Mouse (Mus musculus) neural tube, embryonic 11.5 days (tissue): ENCODE data around the gene Rbm14. TPM values are rescaled to one million over a fixed set of nuclear protein-coding genes. Genes with fewer than 3 reads are reported as not detected.
"Not testable (repeated sequence)": the region's sequence is repeated elsewhere in the genome, so short reads cannot be mapped to it uniquely, and the experiment has no call there.

Experiments
- ATAC-seq: fragments of 200-750 bp; cut with Nextera tagmentation; 2 replicates; pipeline ENCODE4 v1.8.0; 2017; ENCODE audit warnings: moderate number of reproducible peaks, mild to moderate bottlenecking, moderate TSS enrichment, moderate library complexity; ENCODE audit not compliant: insufficient read depth, low FRiP score, low TSS enrichment
- DNase-seq: peaks from one replicate; pipeline ENCODE4 v3.0.0-alpha.2; 2015; ENCODE audit warnings: low spot score
- H3K27ac ChIP-seq: fragments of 300-500 bp; sonication (generic); 2 replicates; pipeline ENCODE4 v1.5.1; 2014; ENCODE audit warnings: low read depth, mild to moderate bottlenecking, low read length
- H3K27me3 ChIP-seq: fragments of 300-500 bp; sonication (generic); 2 replicates; pipeline ENCODE4 v1.6.1; 2014; ENCODE audit warnings: mild to moderate bottlenecking, low read length, mixed read lengths; ENCODE audit not compliant: control insufficient read depth, insufficient read depth
- H3K36me3 ChIP-seq: fragments of 300-500 bp; sonication (generic); 2 replicates; pipeline ENCODE4 v1.6.1; 2014; ENCODE audit warnings: mild to moderate bottlenecking, low read length, moderate library complexity, mixed read lengths; ENCODE audit not compliant: control insufficient read depth, insufficient read depth
- H3K4me1 ChIP-seq: fragments of 300-500 bp; sonication (generic); 2 replicates; pipeline ENCODE4 v1.6.1; 2014; ENCODE audit warnings: low read length, mixed read lengths; ENCODE audit not compliant: control insufficient read depth, insufficient read depth
- H3K4me2 ChIP-seq: fragments of 300-500 bp; sonication (generic); 2 replicates; pipeline ENCODE4 v1.6.1; 2014; ENCODE audit warnings: low read depth, mild to moderate bottlenecking, moderate library complexity
- H3K4me3 ChIP-seq: fragments of 300-500 bp; sonication (generic); 2 replicates; pipeline ENCODE4 v1.5.1; 2014; ENCODE audit warnings: low read depth, low read length
- H3K9ac ChIP-seq: fragments of 300-500 bp; sonication (generic); 2 replicates; pipeline ENCODE4 v1.6.1; 2014; ENCODE audit warnings: mild to moderate bottlenecking, low read length
- H3K9me3 ChIP-seq: fragments of 300-500 bp; sonication (generic); 2 replicates; pipeline ENCODE4 v1.6.1; 2016; ENCODE audit warnings: low read length; ENCODE audit not compliant: control insufficient read depth
- WGBS: fragments of 180-500 bp; shearing (Covaris S2); extraction: QIAGEN DNeasy Blood & Tissue Kit; methylation state at CpG from one replicate; pipeline ENCODE4 v1.1.7; 2014; 5-methylcytosine and 5-hydroxymethylcytosine counted together
- polyA plus RNA-seq: library from polyadenylated mRNA; unstranded; fragments of >200 nt; fragmentation: Nextera tagmentation; extraction: Ambion mirVana; gene quantifications from 2 replicates; pipeline ENCODE4 v1.2.1, GENCODE M21; 2014

Rbm14 gene
- polyA plus RNA-seq, 1 experiment from 2014 or later: 116 TPM

- H3K4me2 ChIP-seq: no peak overlapping the region
- H3K4me1 ChIP-seq: no peaks in the 10 kb centered on the region
- 91% methylated on average over 2 of the region's 2 CpGs for WGBS
- H3K9ac ChIP-seq: no peak overlapping the region
- no peak overlapping the region for H3K27ac ChIP-seq
- no peaks in the 10 kb centered on the region for H3K9me3 ChIP-seq
- no peak overlapping the region for H3K4me3 ChIP-seq
- H3K27me3 ChIP-seq: no peaks in the 10 kb centered on the region
- H3K36me3 ChIP-seq: peaks cover 12% of the 10 kb centered on the region
- ATAC-seq (no peak), DNase-seq (no peak)
These were observed 28.5 kb downstream of the Rbm14 start for GRCm38 (mm10) chr19:4782891-4783290.

GRCm38 (mm10) chr19:4772785-4773184 is 38.6 kb downstream of the Rbm14 start:
- ATAC-seq (no peak), DNase-seq (no peak)
- WGBS: 84% methylated on average over 3 of the region's 3 CpGs
- Histone ChIP-seq H3K27me3 (no peaks in the 10 kb centered on the region), H3K4me1 (no peaks in the 10 kb centered on the region), H3K27ac (no peak overlapping the region), H3K4me3 (no peak overlapping the region), H3K4me2 (no peak overlapping the region), H3K36me3 (no peaks in the 10 kb centered on the region), H3K9ac (no peak overlapping the region), H3K9me3 (no peaks in the 10 kb centered on the region)

GRCm38 (mm10) chr19:4767507-4768148 is 43.8 kb downstream of the Rbm14 start:
- Histone ChIP-seq H3K9ac (no peak overlapping the region), H3K36me3 (peaks cover 10% of the 10 kb centered on the region), H3K4me1 (peaks cover 3% of the 10 kb centered on the region; the same call in 1 of the 2 replicates), H3K4me3 (no peak overlapping the region), H3K4me2 (no peak overlapping the region), H3K9me3 (no peaks in the 10 kb centered on the region), H3K27ac (no peak overlapping the region), H3K27me3 (no peaks in the 10 kb centered on the region)
- no peak for DNase-seq
- no peak for ATAC-seq
- WGBS: 88% methylated on average over 12 of the region's 12 CpGs

GRCm38 (mm10) chr19:4762876-4763275 is 48.6 kb downstream of the Rbm14 start:
- ATAC-seq (no peak), DNase-seq (no peak)
- Histone ChIP-seq H3K4me3 (no peak overlapping the region), H3K27me3 (no peaks in the 10 kb centered on the region), H3K27ac (no peak overlapping the region), H3K9ac (no peak overlapping the region), H3K4me1 (peaks cover 16% of the 10 kb centered on the region), H3K36me3 (peaks cover 17% of the 10 kb centered on the region), H3K9me3 (no peaks in the 10 kb centered on the region), H3K4me2 (no peak overlapping the region)
- 67% methylated on average over 1 of the region's 1 CpGs for WGBS

DNA sequence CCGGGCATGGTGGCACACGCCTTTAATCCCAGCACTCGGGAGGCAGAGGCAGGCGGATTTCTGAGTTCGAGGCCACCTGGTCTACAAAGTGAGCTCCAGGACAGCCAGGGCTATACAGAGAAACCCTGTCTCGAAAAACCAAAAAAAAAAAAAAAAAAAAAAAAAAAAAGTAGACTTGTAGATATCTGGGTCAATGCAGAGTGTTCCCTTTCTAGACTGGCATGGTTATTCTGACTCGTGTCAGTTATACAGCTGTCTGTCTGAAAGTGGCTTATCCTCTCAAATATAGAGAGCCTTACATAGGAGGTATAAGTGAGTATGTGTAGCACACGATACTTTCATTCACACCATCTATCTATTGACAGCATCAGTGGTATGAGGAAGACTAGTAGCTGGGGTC is 50.9 kb downstream of the Rbm14 start:
- H3K4me1 ChIP-seq: peaks cover 21% of the 10 kb centered on the region
- H3K4me2 ChIP-seq, H3K27me3 ChIP-seq, DNase-seq, H3K9ac ChIP-seq, ATAC-seq, H3K27ac ChIP-seq, H3K9me3 ChIP-seq, H3K4me3 ChIP-seq: not testable (repeated sequence)
- 94% methylated on average over 8 of the region's 8 CpGs for WGBS
- H3K36me3 ChIP-seq: peaks cover 15% of the 10 kb centered on the region

DNA sequence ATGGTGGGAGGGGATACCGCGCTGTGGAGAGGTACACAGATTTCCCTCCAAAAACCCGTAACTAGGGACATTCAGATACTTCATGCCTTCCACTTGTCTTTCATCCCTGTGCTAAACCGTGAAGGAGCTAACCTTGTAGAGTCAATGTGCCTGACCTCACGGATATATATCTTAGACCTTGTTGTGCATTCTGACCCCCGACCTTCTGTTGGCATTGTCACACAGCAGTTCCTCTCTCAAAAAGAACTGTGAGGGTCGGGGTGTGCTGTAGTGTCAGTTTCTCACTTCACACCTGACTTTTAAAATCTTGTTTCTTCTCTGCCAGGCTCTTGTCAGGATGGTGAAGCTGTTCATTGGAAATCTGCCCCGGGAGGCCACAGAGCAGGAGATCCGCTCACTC is 54.5 kb downstream of the Rbm14 start:
- 8% methylated on average over 9 of the region's 9 CpGs for WGBS

GRCm38 (mm10) chr19:4756193-4756911 is 55.1 kb downstream of the Rbm14 start, which contains the start of gene Rbm4b:
TSS of gene Rbm4b (plus strand) at chr19:4756497.
- peak within 1 kb of the TSS; percentile 93 for H3K27ac ChIP-seq
- H3K4me2 ChIP-seq: peak within 1 kb of the TSS; percentile 70
- H3K4me3 ChIP-seq: peak within 1 kb of the TSS; percentile 64
- WGBS: 1% methylated on average over 65 of the region's 65 CpGs
- no peaks in the 10 kb centered on the region for H3K9me3 ChIP-seq
- peaks cover 18% of the 10 kb centered on the region for H3K4me1 ChIP-seq
- DNase-seq: peak; percentile 100
- ATAC-seq: peak; percentile 97
- no peaks in the 10 kb centered on the region for H3K27me3 ChIP-seq
- H3K36me3 ChIP-seq: peaks cover 4% of the 10 kb centered on the region
- peak within 1 kb of the TSS; percentile 92 for H3K9ac ChIP-seq

More for the DNA sequence above, 54.5 kb downstream of the Rbm14 start:
- ATAC-seq (no peak), DNase-seq (no peak)
- Histone ChIP-seq H3K27me3 (no peaks in the 10 kb centered on the region), H3K9me3 (no peaks in the 10 kb centered on the region), H3K4me3 (peak overlapping the region; percentile 64), H3K4me1 (peaks cover 18% of the 10 kb centered on the region), H3K4me2 (peak overlapping the region; percentile 70), H3K27ac (peak overlapping the region; percentile 93), H3K9ac (peak overlapping the region; percentile 92), H3K36me3 (peaks cover 3% of the 10 kb centered on the region)

DNA sequence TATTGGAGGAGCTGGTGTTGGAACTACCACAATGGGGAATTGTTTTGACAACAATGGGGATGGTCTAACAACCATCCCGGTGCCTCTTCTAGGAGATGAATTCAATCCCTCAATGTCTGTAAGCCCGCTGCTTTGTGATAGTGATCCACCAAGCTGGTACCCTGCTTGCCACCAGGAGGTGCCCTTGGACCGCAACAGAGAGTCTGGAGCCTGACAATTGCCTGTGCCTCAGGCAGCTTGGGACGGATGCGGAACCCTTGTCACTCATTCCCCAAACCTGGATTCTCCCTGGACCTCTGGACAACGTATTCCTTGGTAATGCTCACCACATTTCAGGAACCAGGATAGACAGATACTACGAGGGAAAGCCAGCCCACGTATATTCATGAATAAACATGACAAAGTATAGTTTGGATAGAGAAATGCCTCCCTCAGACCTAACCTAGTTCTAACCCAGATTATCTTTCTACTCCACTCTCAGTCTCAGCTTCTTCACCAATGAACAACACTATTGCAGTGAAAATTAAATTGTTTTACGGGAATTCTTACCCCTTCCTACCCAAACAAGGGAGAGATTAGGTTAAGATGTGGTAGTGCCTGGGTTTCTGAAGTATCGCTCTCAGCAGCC is 55.8 kb downstream of the Rbm14 start:
- peak overlapping the region; percentile 64 for H3K9ac ChIP-seq
- peak overlapping the region; percentile 64 for H3K4me3 ChIP-seq
- peaks cover 5% of the 10 kb centered on the region for H3K36me3 ChIP-seq
- DNase-seq (peak; percentile 88), ATAC-seq (peak; percentile 68)
- H3K27me3 ChIP-seq: no peaks in the 10 kb centered on the region
- peak overlapping the region; percentile 70 for H3K4me2 ChIP-seq
- no peaks in the 10 kb centered on the region for H3K9me3 ChIP-seq
- H3K27ac ChIP-seq: peak overlapping the region; percentile 93
- under 1% methylated on average over 10 of the region's 10 CpGs for WGBS
- peaks cover 18% of the 10 kb centered on the region for H3K4me1 ChIP-seq
